Mouse (Mus musculus): ENCODE measurements around the gene Slc6a20b.

Slc6a20b gene

DNA sequence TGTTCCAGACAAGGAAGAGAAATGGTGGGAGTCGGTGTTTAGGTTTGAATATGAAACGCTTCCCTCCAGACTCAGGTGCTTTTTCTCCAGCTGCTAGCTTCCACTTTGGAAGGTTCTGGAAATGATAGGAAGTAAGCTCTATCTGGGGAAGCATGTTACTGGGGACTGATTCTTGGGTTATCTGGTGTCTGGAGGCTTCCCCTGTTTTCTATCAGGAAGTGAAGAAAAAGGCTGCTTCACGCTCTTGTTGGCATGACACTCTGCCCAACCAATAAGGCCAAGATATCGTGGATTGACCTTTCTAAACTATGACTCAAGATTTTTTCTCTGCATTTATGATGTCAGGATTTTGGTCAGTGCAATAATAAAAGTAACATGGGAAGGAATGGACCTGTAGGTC, 37.2 kb downstream of the Slc6a20b start:
- in situ Hi-C loops (cut with MboI, MseI): loop anchor here (5.0 kb wide), 1 partner anchor 42 kb away; no protein-coding TSS in a partner anchor

- in situ Hi-C loops (cut with MboI, MseI): no loop called here
These were observed 43.0 kb downstream of the Slc6a20b start for GRCm38 (mm10) chr9:123589240-123589910.

DNA sequence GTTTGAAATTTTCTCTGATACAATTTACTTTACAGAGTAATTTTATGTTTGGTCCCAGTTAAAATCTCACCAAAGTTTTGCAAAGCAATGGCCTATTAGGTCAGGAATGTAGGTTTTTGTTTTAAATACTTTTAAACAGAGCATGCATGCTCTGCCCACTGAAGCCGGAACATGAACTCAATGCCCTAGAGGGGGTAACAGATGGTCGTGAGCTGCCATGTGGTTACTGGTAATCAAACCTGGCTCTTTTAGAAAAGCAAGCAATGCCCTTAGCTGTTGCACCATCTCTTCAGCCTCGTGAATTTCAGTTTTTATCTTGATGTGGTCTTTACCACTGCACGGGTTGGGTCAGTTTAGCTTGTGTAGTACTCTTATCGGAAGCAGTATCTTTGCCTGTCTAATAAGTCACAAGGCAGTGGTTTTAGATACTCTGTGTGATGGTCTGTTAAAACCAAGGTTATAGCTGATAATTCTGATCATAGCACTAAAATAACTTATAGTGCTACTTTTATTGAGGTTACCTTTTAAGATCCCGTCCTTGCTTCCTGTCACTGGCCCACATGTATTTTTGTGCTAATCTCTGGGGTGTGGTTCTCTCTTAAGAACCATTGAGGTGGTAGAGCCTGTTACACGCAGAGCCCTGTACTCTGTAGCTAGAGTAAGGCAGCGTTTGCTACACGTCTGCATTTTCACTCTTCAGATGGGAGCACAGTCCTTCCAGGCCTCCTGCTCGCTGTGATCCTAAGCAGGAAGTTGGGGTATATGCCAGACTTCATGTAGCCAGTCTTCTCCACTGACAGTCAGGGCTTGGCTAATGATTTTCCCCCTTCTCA, 54.8 kb downstream of the Slc6a20b start:
- in situ Hi-C loops (cut with MboI, MseI): no loop called here

DNA sequence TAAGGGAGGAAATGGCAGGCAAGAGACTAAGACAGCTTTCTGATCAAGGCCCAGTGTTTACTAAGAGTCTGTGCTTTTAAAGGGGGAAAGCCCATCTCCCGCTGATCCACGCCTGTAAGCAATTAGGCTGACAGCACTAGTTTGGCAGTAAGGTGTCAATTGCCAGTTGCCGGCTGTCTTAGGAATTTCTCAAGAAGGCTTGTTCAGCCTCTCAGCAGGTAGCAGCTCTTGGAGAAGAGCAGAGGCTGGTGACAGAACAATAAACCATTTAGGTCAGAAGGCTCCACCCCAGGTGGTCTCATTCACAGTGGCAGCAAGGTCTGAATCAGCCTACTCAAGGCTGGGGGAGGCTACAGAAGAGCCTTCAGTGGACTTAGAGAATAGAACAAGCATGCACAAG, 77.8 kb downstream of the Slc6a20b start:
- in situ Hi-C loops (cut with MboI, MseI): no loop called here

Measured in regulatory T cell (primary cell).